Comparison of ENCODE assay signal across 17 mouse cellular contexts in genomic region chr12:108230077-108230476, GRCm38 (mm10).
"Had no signal": no experiment of that assay in that cellular context is flagged by ENCODE, and none has a peak within 500 bp of the region (broad histone marks: within the 10 kb centered on the region; RNA-seq: fewer than 3 reads in every experiment).

No protein-coding gene starts in this region.

- H3K4me2 ChIP-seq: kidney, embryonic 15.5 days; limb, embryonic 13.5 days; liver, embryonic 12.5 days; liver, embryonic 15.5 days; lung, embryonic 15.5 days; midbrain, embryonic 11.5 days had no signal

- H3K4me3 ChIP-seq: kidney, embryonic 15.5 days; left cerebral cortex, adult 2 months; limb, embryonic 13.5 days; liver, embryonic 12.5 days; liver, embryonic 15.5 days; lung, embryonic 15.5 days; megakaryocyte, embryonic 14.5 days had no signal

- ATAC-seq: liver, embryonic 12.5 days had no signal

- H3K27me3 ChIP-seq: kidney, embryonic 15.5 days; limb, embryonic 13.5 days; liver, embryonic 12.5 days; liver, embryonic 15.5 days; lung, embryonic 15.5 days had no signal

- H3K9ac ChIP-seq: kidney, embryonic 15.5 days; limb, embryonic 13.5 days; liver, embryonic 12.5 days; liver, embryonic 15.5 days; lung, embryonic 15.5 days had no signal

- H3K36me3 ChIP-seq: kidney, embryonic 15.5 days; limb, embryonic 13.5 days; liver, embryonic 12.5 days; liver, embryonic 15.5 days; lung, embryonic 15.5 days had no signal

- H3K9me3 ChIP-seq: kidney, embryonic 15.5 days; limb, embryonic 13.5 days; liver, embryonic 12.5 days; liver, embryonic 15.5 days; lung, embryonic 15.5 days had no signal

- DNase-seq: kidney, postnatal 10 days; kidney, postnatal 36 days; layer of hippocampus, postnatal 36 days; liver; lung, adult 18-20 months; lung, postnatal 10 days; lung, postnatal 36 days; thymus, adult 18-20 months; thymus, postnatal 36 days had no signal

- H3K27ac ChIP-seq: kidney, embryonic 15.5 days; left cerebral cortex, adult 2 months; limb, embryonic 13.5 days; liver, embryonic 12.5 days; liver, embryonic 15.5 days; lung, embryonic 15.5 days had no signal
